Mouse (Mus musculus): ENCODE measurements at regions not wholly inside any gene's neighbourhood (a gene's known extent, or its start where the extent isn't known, plus 50 kb on each side); places are given as distances from the start of the nearest gene placed in this dataset.

GRCm38 (mm10) chr8:116373063-116373462, 131.7 kb upstream of the Dynlrb2 start:
- Histone ChIP-seq H3K9me3 (replicated peaks; ENCODE audit: control insufficient read depth, low read length) (no peaks in the 10 kb centered on the region), H3K4me3 (ENCODE audit: low read depth, low read length) (no peak overlapping the region), H3K27me3 (ENCODE audit: control insufficient read depth, insufficient read depth, low read length) (no peaks in the 10 kb centered on the region), H3K36me3 (replicated peaks; ENCODE audit: control insufficient read depth, insufficient read depth, low read depth, low read length) (no peaks in the 10 kb centered on the region), H3K27ac (replicated peaks; ENCODE audit: low read depth, low read length) (no peak overlapping the region), H3K9ac (replicated peaks; ENCODE audit: low read length) (no peak overlapping the region), H3K4me1 (ENCODE audit: control insufficient read depth, insufficient read depth, low read length) (no peaks in the 10 kb centered on the region), H3K4me2 (ENCODE audit: low read depth, low read length) (no peak overlapping the region)
- DNase-seq (ENCODE audit: low spot score) (peak; percentile 18), ATAC-seq (replicated peaks; ENCODE audit: insufficient number of reproducible peaks, low FRiP score, low TSS enrichment, low read depth) (no peak)
- WGBS = 80% methylated on average over 4 of the region's 4 CpGs

- ATAC-seq (replicated peaks; ENCODE audit: insufficient number of reproducible peaks, low FRiP score, low TSS enrichment, low read depth) (no peak), DNase-seq (ENCODE audit: low spot score) (no peak)
- Histone ChIP-seq H3K27ac (replicated peaks; ENCODE audit: low read depth, low read length) (no peak overlapping the region), H3K4me3 (ENCODE audit: low read depth, low read length) (no peak overlapping the region), H3K36me3 (replicated peaks; ENCODE audit: control insufficient read depth, insufficient read depth, low read depth, low read length) (no peaks in the 10 kb centered on the region), H3K4me1 (ENCODE audit: control insufficient read depth, insufficient read depth, low read length) (no peaks in the 10 kb centered on the region), H3K9ac (replicated peaks; ENCODE audit: low read length) (no peak overlapping the region), H3K27me3 (ENCODE audit: control insufficient read depth, insufficient read depth, low read length) (no peaks in the 10 kb centered on the region), H3K4me2 (ENCODE audit: low read depth, low read length) (no peak overlapping the region), H3K9me3 (replicated peaks; ENCODE audit: control insufficient read depth, low read length) (no peaks in the 10 kb centered on the region)
- WGBS = 72% methylated on average over 3 of the region's 3 CpGs
These were observed 132.2 kb upstream of the Dynlrb2 start for GRCm38 (mm10) chr8:116372574-116372973.

GRCm38 (mm10) chr8:116372056-116372455, 132.7 kb upstream of the Dynlrb2 start:
- no peak overlapping the region for H3K4me3 ChIP-seq (ENCODE audit: low read depth, low read length)
- DNase-seq (ENCODE audit: low spot score) = no peak
- no peaks in the 10 kb centered on the region for H3K27me3 ChIP-seq (ENCODE audit: control insufficient read depth, insufficient read depth, low read length)
- no peak for ATAC-seq (replicated peaks; ENCODE audit: insufficient number of reproducible peaks, low FRiP score, low TSS enrichment, low read depth)
- H3K27ac ChIP-seq (replicated peaks; ENCODE audit: low read depth, low read length) = no peak overlapping the region
- 72% methylated on average over 9 of the region's 9 CpGs for WGBS
- no peaks in the 10 kb centered on the region for H3K4me1 ChIP-seq (ENCODE audit: control insufficient read depth, insufficient read depth, low read length)
- H3K4me2 ChIP-seq (ENCODE audit: low read depth, low read length) = no peak overlapping the region
- H3K9ac ChIP-seq (replicated peaks; ENCODE audit: low read length) = no peak overlapping the region
- no peaks in the 10 kb centered on the region for H3K36me3 ChIP-seq (replicated peaks; ENCODE audit: control insufficient read depth, insufficient read depth, low read depth, low read length)
- no peaks in the 10 kb centered on the region for H3K9me3 ChIP-seq (replicated peaks; ENCODE audit: control insufficient read depth, low read length)

GRCm38 (mm10) chr8:116367491-116367890, 137.3 kb upstream of the Dynlrb2 start:
- H3K36me3 ChIP-seq (replicated peaks; ENCODE audit: control insufficient read depth, insufficient read depth, low read depth, low read length) = no peaks in the 10 kb centered on the region
- no peak overlapping the region for H3K27ac ChIP-seq (replicated peaks; ENCODE audit: low read depth, low read length)
- no peaks in the 10 kb centered on the region for H3K4me1 ChIP-seq (ENCODE audit: control insufficient read depth, insufficient read depth, low read length)
- DNase-seq (ENCODE audit: low spot score) (no peak), ATAC-seq (replicated peaks; ENCODE audit: insufficient number of reproducible peaks, low FRiP score, low TSS enrichment, low read depth) (no peak)
- WGBS = 69% methylated on average over 6 of the region's 6 CpGs
- H3K9me3 ChIP-seq (replicated peaks; ENCODE audit: control insufficient read depth, low read length) = no peaks in the 10 kb centered on the region
- no peaks in the 10 kb centered on the region for H3K27me3 ChIP-seq (ENCODE audit: control insufficient read depth, insufficient read depth, low read length)
- no peak overlapping the region for H3K4me2 ChIP-seq (ENCODE audit: low read depth, low read length)
- H3K4me3 ChIP-seq (ENCODE audit: low read depth, low read length) = no peak overlapping the region
- H3K9ac ChIP-seq (replicated peaks; ENCODE audit: low read length) = no peak overlapping the region

GRCm38 (mm10) chr8:116366706-116367105, 138.1 kb upstream of the Dynlrb2 start:
- Histone ChIP-seq H3K4me2 (ENCODE audit: low read depth, low read length) (no peak overlapping the region), H3K36me3 (replicated peaks; ENCODE audit: control insufficient read depth, insufficient read depth, low read depth, low read length) (no peaks in the 10 kb centered on the region), H3K9me3 (replicated peaks; ENCODE audit: control insufficient read depth, low read length) (no peaks in the 10 kb centered on the region), H3K4me3 (ENCODE audit: low read depth, low read length) (no peak overlapping the region), H3K4me1 (ENCODE audit: control insufficient read depth, insufficient read depth, low read length) (no peaks in the 10 kb centered on the region), H3K27ac (replicated peaks; ENCODE audit: low read depth, low read length) (no peak overlapping the region), H3K9ac (replicated peaks; ENCODE audit: low read length) (no peak overlapping the region), H3K27me3 (ENCODE audit: control insufficient read depth, insufficient read depth, low read length) (no peaks in the 10 kb centered on the region)
- DNase-seq (ENCODE audit: low spot score) (no peak), ATAC-seq (replicated peaks; ENCODE audit: insufficient number of reproducible peaks, low FRiP score, low TSS enrichment, low read depth) (no peak)
- 69% methylated on average over 3 of the region's 3 CpGs for WGBS

GRCm38 (mm10) chr8:116364751-116365150, 140.0 kb upstream of the Dynlrb2 start:
- no peaks in the 10 kb centered on the region for H3K9me3 ChIP-seq (replicated peaks; ENCODE audit: control insufficient read depth, low read length)
- H3K4me3 ChIP-seq (ENCODE audit: low read depth, low read length) = no peak overlapping the region
- no peak for DNase-seq (ENCODE audit: low spot score)
- no peaks in the 10 kb centered on the region for H3K4me1 ChIP-seq (ENCODE audit: control insufficient read depth, insufficient read depth, low read length)
- H3K27ac ChIP-seq (replicated peaks; ENCODE audit: low read depth, low read length) = no peak overlapping the region
- ATAC-seq (replicated peaks; ENCODE audit: insufficient number of reproducible peaks, low FRiP score, low TSS enrichment, low read depth) = no peak
- H3K27me3 ChIP-seq (ENCODE audit: control insufficient read depth, insufficient read depth, low read length) = no peaks in the 10 kb centered on the region
- 96% methylated on average over 1 of the region's 1 CpGs for WGBS
- no peaks in the 10 kb centered on the region for H3K36me3 ChIP-seq (replicated peaks; ENCODE audit: control insufficient read depth, insufficient read depth, low read depth, low read length)
- no peak overlapping the region for H3K4me2 ChIP-seq (ENCODE audit: low read depth, low read length)
- no peak overlapping the region for H3K9ac ChIP-seq (replicated peaks; ENCODE audit: low read length)

- 76% methylated on average over 2 of the region's 2 CpGs for WGBS
- no peaks in the 10 kb centered on the region for H3K27me3 ChIP-seq (ENCODE audit: control insufficient read depth, insufficient read depth, low read length)
- H3K4me1 ChIP-seq (ENCODE audit: control insufficient read depth, insufficient read depth, low read length) = no peaks in the 10 kb centered on the region
- no peak overlapping the region for H3K27ac ChIP-seq (replicated peaks; ENCODE audit: low read depth, low read length)
- no peak overlapping the region for H3K9ac ChIP-seq (replicated peaks; ENCODE audit: low read length)
- peak; percentile 23 for DNase-seq (ENCODE audit: low spot score)
- ATAC-seq (replicated peaks; ENCODE audit: insufficient number of reproducible peaks, low FRiP score, low TSS enrichment, low read depth) = no peak
- no peaks in the 10 kb centered on the region for H3K36me3 ChIP-seq (replicated peaks; ENCODE audit: control insufficient read depth, insufficient read depth, low read depth, low read length)
- H3K4me2 ChIP-seq (ENCODE audit: low read depth, low read length) = no peak overlapping the region
- H3K4me3 ChIP-seq (ENCODE audit: low read depth, low read length) = no peak overlapping the region
- H3K9me3 ChIP-seq (replicated peaks; ENCODE audit: control insufficient read depth, low read length) = no peaks in the 10 kb centered on the region
These were observed 140.6 kb upstream of the Dynlrb2 start for GRCm38 (mm10) chr8:116364172-116364571.

GRCm38 (mm10) chr8:116362351-116362750, 142.4 kb upstream of the Dynlrb2 start:
- H3K27ac ChIP-seq (replicated peaks; ENCODE audit: low read depth, low read length) = no peak overlapping the region
- H3K9me3 ChIP-seq (replicated peaks; ENCODE audit: control insufficient read depth, low read length) = no peaks in the 10 kb centered on the region
- no peak for DNase-seq (ENCODE audit: low spot score)
- ATAC-seq (replicated peaks; ENCODE audit: insufficient number of reproducible peaks, low FRiP score, low TSS enrichment, low read depth) = no peak
- WGBS = 61% methylated on average over 4 of the region's 4 CpGs
- H3K9ac ChIP-seq (replicated peaks; ENCODE audit: low read length) = no peak overlapping the region
- H3K4me3 ChIP-seq (ENCODE audit: low read depth, low read length) = no peak overlapping the region
- no peaks in the 10 kb centered on the region for H3K27me3 ChIP-seq (ENCODE audit: control insufficient read depth, insufficient read depth, low read length)
- no peaks in the 10 kb centered on the region for H3K36me3 ChIP-seq (replicated peaks; ENCODE audit: control insufficient read depth, insufficient read depth, low read depth, low read length)
- H3K4me1 ChIP-seq (ENCODE audit: control insufficient read depth, insufficient read depth, low read length) = no peaks in the 10 kb centered on the region
- H3K4me2 ChIP-seq (ENCODE audit: low read depth, low read length) = no peak overlapping the region

Data from embryonic facial prominence, embryonic 11.5 days (tissue).